Mouse (Mus musculus): ENCODE results near the gene Srpx2. TPM values are rescaled to one million over a fixed set of nuclear protein-coding genes. Genes with fewer than 3 reads are reported as not detected.

Srpx2 gene
- polyA plus RNA-seq, 1 experiment from 2014 or later: 2.2 TPM

- Histone ChIP-seq H3K4me2 (peak within 1 kb of the TSS; percentile 76), H3K4me1 (ENCODE audit: control insufficient read depth, insufficient read depth, low read length) (no peaks in the 10 kb centered on the region), H3K9me3 (replicated peaks; ENCODE audit: control insufficient read depth, low read length) (no peaks in the 10 kb centered on the region), H3K36me3 (ENCODE audit: control insufficient read depth, insufficient read depth, low read length) (no peaks in the 10 kb centered on the region), H3K27me3 (ENCODE audit: control insufficient read depth, insufficient read depth, low read length) (no peaks in the 10 kb centered on the region), H3K9ac (ENCODE audit: low read depth, low read length) (peak within 1 kb of the TSS; percentile 64), H3K27ac (ENCODE audit: low read depth, low read length) (no peak within 1 kb of the TSS), H3K4me3 (ENCODE audit: low read depth, low read length) (peak within 1 kb of the TSS; percentile 47)
- WGBS (ENCODE audit: insufficient replicate concordance): 13% methylated on average over 29 of the region's 29 CpGs
- peak; percentile 57; the same call in 1 of the 2 replicates for ATAC-seq (replicated peaks; ENCODE audit: insufficient number of reproducible peaks, low FRiP score, low TSS enrichment)
Measured at GRCm38 (mm10) chrX:133981231-133982002, 73.2 kb downstream of the Srpx2 start, which contains the start of gene Sytl4. Gene Sytl4, minus strand, starts transcription at chrX:133981812.

Other genes with a start within 250 kb of the Srpx2 start
- 0.21 and 0.39 TPM in 2 replicates for gene Pcdh19, start 219.4 kb upstream of the Srpx2 start, polyA plus RNA-seq (2014; fragmentation: Nextera tagmentation; extraction: Ambion mirVana)
- 0.19 TPM in 1 of 2 replicates, not detected in the other for gene Tnmd, start 57.4 kb upstream of the Srpx2 start, polyA plus RNA-seq (2014; fragmentation: Nextera tagmentation; extraction: Ambion mirVana)
- gene Tspan6, start 10.0 kb upstream of the Srpx2 start, polyA plus RNA-seq (2014; fragmentation: Nextera tagmentation; extraction: Ambion mirVana): 156 and 165 TPM in 2 replicates
- gene Sytl4, start 73.4 kb downstream of the Srpx2 start, polyA plus RNA-seq (2014; fragmentation: Nextera tagmentation; extraction: Ambion mirVana): 2.6 and 3.3 TPM in 2 replicates
- gene Cstf2, start 150.8 kb downstream of the Srpx2 start, polyA plus RNA-seq (2014; fragmentation: Nextera tagmentation; extraction: Ambion mirVana): 36.3 and 42.6 TPM in 2 replicates